Mouse (Mus musculus) heart, embryonic 12.5 days (tissue): ENCODE measurements around the gene BC030870. TPM values are rescaled to one million over a fixed set of nuclear protein-coding genes. Genes with fewer than 3 reads are reported as not detected.

ENCODE experiments used
- ATAC-seq: fragments of 200-750 bp; cut with Nextera tagmentation; 2 replicates; pipeline ENCODE4 v1.8.0; 2017; ENCODE audit warnings: moderate TSS enrichment, moderate library complexity; ENCODE audit not compliant: insufficient number of reproducible peaks, low FRiP score
- H3K27ac ChIP-seq: fragments of 300-500 bp; sonication (generic); 2 replicates; pipeline ENCODE4 v1.5.1; 2016; ENCODE audit warnings: mild to moderate bottlenecking, moderate library complexity; ENCODE audit not compliant: poor library complexity, severe bottlenecking
- H3K27me3 ChIP-seq: fragments of 300-500 bp; sonication (generic); replicated peaks from 2 replicates; pipeline ENCODE4 v1.6.1; 2016; ENCODE audit warnings: mild to moderate bottlenecking, moderate library complexity
- H3K36me3 ChIP-seq: fragments of 300-500 bp; sonication (generic); 2 replicates; pipeline ENCODE4 v1.6.1; 2016; ENCODE audit warnings: mild to moderate bottlenecking, moderate library complexity
- H3K4me1 ChIP-seq: fragments of 300-500 bp; sonication (generic); replicated peaks from 2 replicates; pipeline ENCODE4 v1.6.1; 2016; ENCODE audit warnings: mild to moderate bottlenecking
- H3K4me2 ChIP-seq: fragments of 300-500 bp; sonication (generic); 2 replicates; pipeline ENCODE4 v1.6.1; 2016; ENCODE audit warnings: mild to moderate bottlenecking, moderate library complexity
- H3K4me3 ChIP-seq: fragments of 300-500 bp; sonication (generic); 2 replicates; pipeline ENCODE4 v1.5.1; 2016; ENCODE audit warnings: mild to moderate bottlenecking
- H3K9ac ChIP-seq: fragments of 300-500 bp; sonication (generic); 2 replicates; pipeline ENCODE4 v1.6.1; 2016; ENCODE audit warnings: mild to moderate bottlenecking, moderate library complexity
- H3K9me3 ChIP-seq: fragments of 300-500 bp; sonication (generic); replicated peaks from 2 replicates; pipeline ENCODE4 v1.6.1; 2016; ENCODE audit warnings: mild to moderate bottlenecking, moderate library complexity
- WGBS: fragments of 180-500 bp; shearing (Covaris S2); methylation state at CpG from one replicate; pipeline ENCODE4 v1.1.7; 2016; 5-methylcytosine and 5-hydroxymethylcytosine counted together
- microRNA-seq: library from miRNA; unstranded; fragments of <30 nt; microRNA quantifications from one replicate; pipeline ENCODE4, GENCODE M21; 2017
- polyA plus RNA-seq: library from polyadenylated mRNA; unstranded; fragments of >200 nt; fragmentation: Nextera tagmentation; extraction: Ambion mirVana; gene quantifications from 2 replicates; pipeline ENCODE4 v1.2.1, GENCODE M21; 2016

BC030870 gene
- polyA plus RNA-seq, 1 experiment from 2014 or later = not detected

DNA sequence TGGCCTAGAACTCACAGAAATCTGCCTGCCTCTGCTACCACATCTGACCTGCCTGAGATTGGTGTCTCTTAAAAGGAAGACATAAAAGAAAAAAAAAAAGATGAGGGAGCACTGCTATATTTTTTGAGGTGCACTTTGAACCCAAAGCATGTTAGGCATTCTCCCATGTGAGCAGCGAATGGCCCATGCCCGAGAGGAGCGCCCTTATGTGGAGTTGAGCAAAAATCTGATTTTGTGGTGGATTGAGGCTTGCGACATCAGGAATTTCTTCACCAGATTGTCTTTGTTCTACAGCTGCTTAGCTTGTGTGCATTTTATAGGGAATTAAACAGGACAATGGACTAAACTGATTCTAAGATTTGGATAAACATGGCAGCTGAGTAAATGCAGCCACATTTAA lies 82.2 kb downstream of the BC030870 start:
- Histone ChIP-seq H3K4me3 (no peak overlapping the region), H3K9ac (no peak overlapping the region), H3K4me1 (no peaks in the 10 kb centered on the region), H3K4me2 (no peak overlapping the region), H3K27ac (no peak overlapping the region), H3K36me3 (no peaks in the 10 kb centered on the region), H3K9me3 (no peaks in the 10 kb centered on the region), H3K27me3 (no peaks in the 10 kb centered on the region)
- WGBS = 85% methylated on average over 4 of the region's 4 CpGs
- no peak for ATAC-seq

GRCm38 (mm10) chr8:65046565-65046964 lies 82.8 kb downstream of the BC030870 start:
- no peak for ATAC-seq
- Histone ChIP-seq H3K4me1 (no peaks in the 10 kb centered on the region), H3K9ac (no peak overlapping the region), H3K9me3 (no peaks in the 10 kb centered on the region), H3K36me3 (no peaks in the 10 kb centered on the region), H3K27me3 (no peaks in the 10 kb centered on the region), H3K4me2 (peak overlapping the region; percentile 17; the same call in 1 of the 2 replicates), H3K4me3 (no peak overlapping the region), H3K27ac (no peak overlapping the region)
- WGBS = 43% methylated on average over 5 of the region's 5 CpGs

DNA sequence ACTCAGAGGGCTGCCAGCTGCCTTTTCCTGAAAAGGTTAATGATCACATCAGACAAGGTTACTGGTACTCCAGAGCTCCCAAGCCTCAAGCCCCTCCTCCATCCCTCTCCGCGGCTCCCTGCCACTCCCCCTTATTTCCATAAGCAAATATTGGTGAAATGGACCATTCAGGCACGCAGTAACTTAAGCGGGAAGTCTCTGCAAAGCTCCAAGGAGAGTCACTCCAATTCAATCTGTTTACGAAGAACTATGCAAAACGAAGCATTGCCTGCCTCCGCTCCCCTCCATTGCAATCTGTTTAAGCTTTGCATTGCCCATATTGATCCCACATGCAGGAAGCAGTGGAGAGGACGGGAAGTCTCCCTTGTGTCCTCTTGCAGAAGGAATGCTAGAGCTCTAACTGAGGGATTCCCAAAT lies 92.2 kb downstream of the BC030870 start, which contains the start of gene Apela:
Gene Apela, minus strand, starts transcription at position 220 of the 417 bp plus-strand sequence.
- Histone ChIP-seq H3K27me3 (no peaks in the 10 kb centered on the region), H3K4me3 (peak within 1 kb of the TSS; percentile 50), H3K36me3 (no peaks in the 10 kb centered on the region), H3K27ac (no peak within 1 kb of the TSS), H3K9me3 (0 out of 2 replicates have a peak, but pooled peaks cover 3% of the 10 kb centered on the region), H3K9ac (peak within 1 kb of the TSS; percentile 48; the same call in 1 of the 2 replicates), H3K4me1 (peaks cover 12% of the 10 kb centered on the region), H3K4me2 (peak within 1 kb of the TSS; percentile 90)
- peak; percentile 76 for ATAC-seq
- under 1% methylated on average over 8 of the region's 8 CpGs for WGBS

Small RNAs within 50 kb of the gene (microRNA-seq; reads per million reads assigned to microRNA genes)
- gene Gm24333 = not detected

Other genes with a start within 250 kb of the BC030870 start
- gene Tmem192, start 182.4 kb downstream of the BC030870 start, polyA plus RNA-seq = 26.4 and 27.0 TPM in 2 replicates
- 0.05 TPM in 1 of 2 replicates, not detected in the other for gene Trim75, start 141.7 kb downstream of the BC030870 start, polyA plus RNA-seq
- gene Trim61, start 111.0 kb downstream of the BC030870 start, polyA plus RNA-seq = 0.17 and 0.72 TPM in 2 replicates
- gene Trim60, start 111.0 kb downstream of the BC030870 start, polyA plus RNA-seq = 0.06 TPM in 1 of 2 replicates, not detected in the other
- 19.6 and 20.9 TPM in 2 replicates for gene Apela, start 92.2 kb downstream of the BC030870 start, polyA plus RNA-seq
- not detected in 2 replicates for gene Gm10663, start 54.5 kb downstream of the BC030870 start, polyA plus RNA-seq